8 mouse cellular contexts compared by ENCODE assay signal in the genomic region with DNA sequence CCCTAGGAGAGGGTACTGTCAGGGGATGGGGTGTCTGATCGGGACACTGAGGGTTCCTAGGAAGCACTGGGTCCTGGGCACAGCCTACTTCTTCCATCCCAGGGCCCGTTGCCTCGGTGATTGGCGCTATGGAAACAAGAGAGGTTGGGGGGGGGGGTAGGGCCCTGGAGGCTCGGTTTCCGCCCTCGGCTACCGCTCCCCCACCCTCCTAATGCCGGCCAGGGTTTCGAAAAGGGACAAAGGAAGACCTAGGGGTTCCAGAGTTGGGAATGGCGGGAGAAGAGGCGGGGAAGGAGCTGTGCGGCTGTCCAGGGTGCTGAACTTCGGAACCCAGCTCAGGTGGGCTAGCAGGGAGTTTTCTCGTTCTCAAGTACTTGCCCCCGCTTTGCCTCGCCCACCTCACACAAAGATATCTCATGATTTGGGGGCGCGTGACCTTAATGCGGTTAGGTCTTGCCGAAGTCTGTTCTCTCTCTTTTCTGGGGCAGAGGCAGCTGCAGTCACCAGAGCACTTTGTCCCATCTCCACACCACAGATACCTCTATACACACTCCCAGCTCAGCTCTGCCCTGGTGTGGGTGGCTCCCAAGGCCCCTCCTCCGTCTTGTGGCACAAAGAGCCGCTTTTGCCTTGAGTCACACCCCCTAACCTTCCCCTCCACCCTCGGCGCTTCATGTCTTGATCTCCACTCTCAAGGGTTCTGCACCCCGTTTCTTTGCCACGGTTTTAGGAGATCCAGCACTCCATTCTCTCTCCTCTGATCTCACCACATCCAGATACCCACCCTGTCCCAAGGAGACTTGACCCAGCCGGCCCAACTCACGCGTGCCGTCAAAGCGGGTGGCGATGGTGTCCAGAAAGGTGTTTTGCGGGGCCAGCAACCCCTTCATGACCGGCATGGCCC. TPM values are rescaled to one million over a fixed set of nuclear protein-coding genes. Genes with fewer than 3 reads are reported as not detected.
DNase-seq lines count a peak whose midpoint lies in the region; TF ChIP-seq lines count a peak whose summit lies in the region.

No protein-coding gene starts in this region.

- H3ac ChIP-seq in myocyte (ENCODE audit: control insufficient read depth, insufficient read length): no peak overlapping the region

- peak; percentile 57 for DNase-seq in thymus, adult 2 months
- no peak for DNase-seq in thymus, adult 18-20 months
- DNase-seq in embryo, embryonic 10.5 days (ENCODE audit: low spot score): peak; percentile 81
- DNase-seq in heart, postnatal 4 days: peak; percentile 76
- peak; percentile 51 for DNase-seq in liver
- DNase-seq in layer of hippocampus, adult 9-10 months (ENCODE audit: low spot score): no peak
- DNase-seq in cerebellum, adult 18-20 months: no peak

- peak; percentile 43; the same call in 1 of the 2 replicates for TF ChIP-seq CTCF in thymus, adult 2 months (IDR thresholded peaks at IDR 0.05; ENCODE audit: borderline replicate concordance, control insufficient read depth, extremely low read depth, insufficient read depth, low read length, poor library complexity)

- H3K4me3 ChIP-seq in thymus, adult 2 months (ENCODE audit: control insufficient read depth, insufficient read depth, low read length): peak overlapping the region; percentile 40
- no peak overlapping the region for H3K4me3 ChIP-seq in myocyte

- no peaks in the 10 kb centered on the region for H3K36me3 ChIP-seq in thymus, adult 2 months (ENCODE audit: control insufficient read depth, insufficient read depth, low read length)
- no peaks in the 10 kb centered on the region for H3K36me3 ChIP-seq in myocyte (ENCODE audit: control insufficient read depth, insufficient read depth)

- WGBS in thymus, adult 2 months: 5% methylated on average over 35 of the region's 35 CpGs

- no peaks in the 10 kb centered on the region for H3K79me2 ChIP-seq in myocyte (ENCODE audit: control insufficient read depth, insufficient read depth)

- H3K27me3 ChIP-seq in thymus, adult 2 months (ENCODE audit: control insufficient read depth, insufficient read depth, low read length): no peaks in the 10 kb centered on the region
- H3K27me3 ChIP-seq in myocyte (ENCODE audit: control insufficient read depth, insufficient read depth, insufficient read length): peaks cover 74% of the 10 kb centered on the region

- TF ChIP-seq POLR2A in thymus, adult 2 months (IDR thresholded peaks at IDR 0.05; ENCODE audit: control insufficient read depth, extremely low read depth, insufficient read depth, low read length, poor library complexity): no peak
- TF ChIP-seq POLR2A in myocyte (IDR thresholded peaks at IDR 0.05; ENCODE audit: insufficient read length, low read depth): no peak

- H3K4me2 ChIP-seq in myocyte (ENCODE audit: low read depth): no peak overlapping the region

- H3K4me1 ChIP-seq in thymus, adult 2 months (replicated peaks; ENCODE audit: control insufficient read depth, insufficient read depth, low read length): peaks cover 25% of the 10 kb centered on the region

- no peak overlapping the region for H3K27ac ChIP-seq in thymus, adult 2 months (ENCODE audit: control insufficient read depth, insufficient read depth, low read length)

TF ChIP-seq in myocyte, 11 proteins besides CTCF, POLR2A, EP300 and RAD21:
- no peak for TF ChIP-seq MYOD1 (IDR thresholded peaks at IDR 0.05; ENCODE audit: control insufficient read depth in 1 of 3, insufficient read length in 2 of 3, low read depth in 2 of 3)
- TF ChIP-seq CEBPB (IDR thresholded peaks at IDR 0.05; ENCODE audit: insufficient read depth, poor library complexity, severe bottlenecking): no peak
- TF ChIP-seq REST (IDR thresholded peaks at IDR 0.05; ENCODE audit: insufficient read depth, insufficient read length): peak; percentile 89

RNA-seq across cellular contexts. Expression of a gene that starts 0.8 kb away (rescaled TPM):
- 1.1 and 1.2 TPM in 2 replicates for polyA plus RNA-seq in thymus, adult 2 months (2012; rRNA removed)
- total RNA-seq in heart, postnatal 4 days (2021): not detected
- polyA plus RNA-seq in myocyte (2012; fragmentation: generic; extraction: Trizol): 0.05 TPM

RNA-seq across cellular contexts. Expression of a gene that starts 3.8 kb away (rescaled TPM):
- 0.57 TPM in 1 of 2 replicates, not detected in the other for polyA plus RNA-seq in thymus, adult 2 months (2012; rRNA removed)
- total RNA-seq in heart, postnatal 4 days (2021): not detected
- not detected for polyA plus RNA-seq in myocyte (2012; fragmentation: generic; extraction: Trizol)

RNA-seq across cellular contexts. Expression of a gene that starts 11.8 kb away (rescaled TPM):
- 6.8 and 7.9 TPM in 2 replicates for polyA plus RNA-seq in thymus, adult 2 months (2012; rRNA removed)
- total RNA-seq in heart, postnatal 4 days (2021): 1 to 10 TPM; 7.8 to 9.9 TPM
- polyA plus RNA-seq in myocyte (2012; fragmentation: generic; extraction: Trizol): 10.4 TPM

RNA-seq across cellular contexts. Expression of a gene that starts 20.9 kb away (rescaled TPM):
- 290 and 304 TPM in 2 replicates for polyA plus RNA-seq in thymus, adult 2 months (2012; rRNA removed)
- 10 to 100 TPM; 78.8 to 83.6 TPM for total RNA-seq in heart, postnatal 4 days (2021)
- polyA plus RNA-seq in myocyte (2012; fragmentation: generic; extraction: Trizol): 128 TPM

RNA-seq across cellular contexts. Expression of a gene that starts 45.3 kb away (rescaled TPM):
- 0.24 and 0.31 TPM in 2 replicates for polyA plus RNA-seq in thymus, adult 2 months (2012; rRNA removed)
- total RNA-seq in heart, postnatal 4 days (2021): not detected
- 0.23 TPM for polyA plus RNA-seq in myocyte (2012; fragmentation: generic; extraction: Trizol)

Comparison
In these comparisons a context has a peak if more than half of its experiments do, and no peak if none do; other contexts are left out.
1. DNase-seq: peak in thymus, adult 2 months (single experiment), embryo, embryonic 10.5 days (single experiment), heart, postnatal 4 days (single experiment) and liver (single experiment); none in thymus, adult 18-20 months (0 of 2), layer of hippocampus, adult 9-10 months (single experiment) and cerebellum, adult 18-20 months (0 of 2).